ENCODE assay signal across 9 mouse cellular contexts in genomic region chr8:111991278-111991677, GRCm38 (mm10). TPM values are rescaled to one million over a fixed set of nuclear protein-coding genes. Genes with fewer than 3 reads are reported as not detected.
DNase-seq lines count a peak whose midpoint lies in the region; ATAC-seq and TF ChIP-seq lines count a peak whose summit lies in the region.
"Had no signal": no experiment of that assay in that cellular context is flagged by ENCODE, and none has a peak within 500 bp of the region (broad histone marks: within the 10 kb centered on the region; RNA-seq: fewer than 3 reads in every experiment).

No protein-coding gene starts in this region.

- peak overlapping the region; percentile 66; the same call in 1 of the 2 replicates for H3K9ac ChIP-seq in heart, postnatal 0 days (replicated peaks; ENCODE audit: low read depth, low read length)
- peak overlapping the region; percentile 82 for H3K9ac ChIP-seq in hindbrain, embryonic 14.5 days
- peak overlapping the region; percentile 81; the same call in 1 of the 2 replicates for H3K9ac ChIP-seq in midbrain, embryonic 13.5 days (replicated peaks)

- H3K36me3 ChIP-seq in heart, postnatal 0 days (replicated peaks; ENCODE audit: control insufficient read depth, insufficient read depth, low read length): peaks cover 54% of the 10 kb centered on the region
- H3K36me3 ChIP-seq in hindbrain, embryonic 14.5 days (replicated peaks; ENCODE audit: control insufficient read depth, insufficient read depth): peaks cover 61% of the 10 kb centered on the region
- peaks cover 58% of the 10 kb centered on the region for H3K36me3 ChIP-seq in midbrain, embryonic 13.5 days

- peak overlapping the region; percentile 80 for H3K4me3 ChIP-seq in heart, postnatal 0 days (ENCODE audit: low read depth, low read length)
- peak overlapping the region; percentile 63 for H3K4me3 ChIP-seq in hindbrain, embryonic 14.5 days (replicated peaks; ENCODE audit: low read length)
- peak overlapping the region; percentile 76 for H3K4me3 ChIP-seq in midbrain, embryonic 13.5 days (replicated peaks)

- DNase-seq in heart, postnatal 0 days (ENCODE audit: low spot score): no peak
- no peak for DNase-seq in heart, postnatal 25 days (ENCODE audit: low spot score)
- peak; percentile 59 for DNase-seq in brain, adult 2 months (ENCODE audit: low read depth, low spot score)
- DNase-seq in hindbrain, embryonic 14.5 days (ENCODE audit: low spot score): no peak
- no peak for DNase-seq in cerebellum, postnatal 25 days
- DNase-seq in layer of hippocampus, adult 8-10 months (ENCODE audit: low spot score in 2 of 2): no peak
- no peak for DNase-seq in adrenal gland, postnatal 25 days

- H3K4me2 ChIP-seq in heart, postnatal 0 days (ENCODE audit: low read depth, low read length): peak overlapping the region; percentile 94
- H3K4me2 ChIP-seq in hindbrain, embryonic 14.5 days (replicated peaks): peak overlapping the region; percentile 71
- H3K4me2 ChIP-seq in midbrain, embryonic 13.5 days (replicated peaks): peak overlapping the region; percentile 76

- no peaks in the 10 kb centered on the region for H3K9me3 ChIP-seq in heart, postnatal 0 days (replicated peaks; ENCODE audit: control insufficient read depth, low read length)
- H3K9me3 ChIP-seq in hindbrain, embryonic 14.5 days (ENCODE audit: control insufficient read depth, low read length): no peaks in the 10 kb centered on the region
- H3K9me3 ChIP-seq in midbrain, embryonic 13.5 days: no peaks in the 10 kb centered on the region

- no peaks in the 10 kb centered on the region for H3K4me1 ChIP-seq in heart, postnatal 0 days (ENCODE audit: control insufficient read depth, insufficient read depth)
- peaks cover 5% of the 10 kb centered on the region; the same call in 1 of the 2 replicates for H3K4me1 ChIP-seq in hindbrain, embryonic 14.5 days (replicated peaks; ENCODE audit: control insufficient read depth, insufficient read depth, low read length)
- H3K4me1 ChIP-seq in midbrain, embryonic 13.5 days (replicated peaks): peaks cover 10% of the 10 kb centered on the region

- no peak overlapping the region for H3K27ac ChIP-seq in heart, postnatal 0 days (ENCODE audit: low read depth)
- H3K27ac ChIP-seq in hindbrain, embryonic 14.5 days: no peak overlapping the region
- no peak overlapping the region for H3K27ac ChIP-seq in midbrain, embryonic 13.5 days

- ATAC-seq in heart, postnatal 0 days (ENCODE audit: insufficient read depth, low read depth): no peak
- no peak for ATAC-seq in hindbrain, embryonic 14.5 days (ENCODE audit: low FRiP score)
- ATAC-seq in midbrain, embryonic 13.5 days: no peak

- WGBS in heart, postnatal 0 days: 53% methylated on average over 8 of the region's 8 CpGs
- 65% methylated on average over 8 of the region's 8 CpGs for WGBS in hindbrain, embryonic 14.5 days
- 66% methylated on average over 8 of the region's 8 CpGs for WGBS in midbrain, embryonic 13.5 days

- TF ChIP-seq EP300 in heart, postnatal 0 days (IDR thresholded peaks at IDR 0.05; ENCODE audit: low read depth): no peak

- no peaks in the 10 kb centered on the region for H3K27me3 ChIP-seq in heart, postnatal 0 days (ENCODE audit: control insufficient read depth, insufficient read depth, low read length)
- no peaks in the 10 kb centered on the region for H3K27me3 ChIP-seq in hindbrain, embryonic 14.5 days (ENCODE audit: control insufficient read depth, insufficient read depth, low read length)
- no peaks in the 10 kb centered on the region for H3K27me3 ChIP-seq in midbrain, embryonic 13.5 days
- H3K27me3 ChIP-seq: Patski had no signal

- intact Hi-C loops in heart, postnatal 25 days (cut with DNase I): loop anchor here (5.0 kb wide), 1 partner anchor 49 kb away; the partner anchor contains the start of gene Gabarapl2

- no peak for TF ChIP-seq CTCF in heart, postnatal 0 days (IDR thresholded peaks at IDR 0.05; ENCODE audit: low read depth)

RNA-seq across cellular contexts. Expression of gene Adat1, which starts 0.8 kb away (rescaled TPM):
- 0.46 and 2.4 TPM in 2 replicates for total RNA-seq in heart, postnatal 0 days (2014; rRNA removed; ENCODE audit: low replicate concordance)
- 2.0 and 2.2 TPM in 2 replicates for polyA plus RNA-seq in heart, postnatal 0 days (2015; fragmentation: Nextera tagmentation; extraction: Ambion mirVana)
- 1 to 10 TPM; 1.5 to 2.4 TPM for total RNA-seq in heart, postnatal 25 days (2021)
- 4.9 and 6.0 TPM in 2 replicates for polyA plus RNA-seq in hindbrain, embryonic 14.5 days (2014; fragmentation: Nextera tagmentation; extraction: Ambion mirVana)
- 8.6 and 9.5 TPM in 2 replicates for polyA plus RNA-seq in midbrain, embryonic 13.5 days (2015; fragmentation: Nextera tagmentation; extraction: Ambion mirVana)
- total RNA-seq in layer of hippocampus, adult 8-10 months (2022): 1 to 10 TPM; 4.9 to 8.8 (median 7.5) TPM
- total RNA-seq in adrenal gland, postnatal 25 days (2021): 5.4 TPM in 2 replicates

RNA-seq across cellular contexts. Expression of gene Kars, which starts 19.8 kb away (rescaled TPM):
- total RNA-seq in heart, postnatal 0 days (2014; rRNA removed; ENCODE audit: low replicate concordance): 73.7 and 73.8 TPM in 2 replicates
- 104 and 108 TPM in 2 replicates for polyA plus RNA-seq in heart, postnatal 0 days (2015; fragmentation: Nextera tagmentation; extraction: Ambion mirVana)
- 10 to 100 TPM; 92.7 to 92.8 TPM for total RNA-seq in heart, postnatal 25 days (2021)
- polyA plus RNA-seq in hindbrain, embryonic 14.5 days (2014; fragmentation: Nextera tagmentation; extraction: Ambion mirVana): 190 and 196 TPM in 2 replicates
- polyA plus RNA-seq in midbrain, embryonic 13.5 days (2015; fragmentation: Nextera tagmentation; extraction: Ambion mirVana): 169 and 171 TPM in 2 replicates
- 10 to 100 TPM; 77.6 to 80.4 (median 78.2) TPM for total RNA-seq in layer of hippocampus, adult 8-10 months (2022)
- total RNA-seq in adrenal gland, postnatal 25 days (2021): 100 and 111 TPM in 2 replicates

RNA-seq across cellular contexts. Expression of gene Terf2ip, which starts 19.9 kb away (rescaled TPM):
- 11.2 and 15.8 TPM in 2 replicates for total RNA-seq in heart, postnatal 0 days (2014; rRNA removed; ENCODE audit: low replicate concordance)
- 13.0 and 14.2 TPM in 2 replicates for polyA plus RNA-seq in heart, postnatal 0 days (2015; fragmentation: Nextera tagmentation; extraction: Ambion mirVana)
- total RNA-seq in heart, postnatal 25 days (2021): 1 to 10 TPM; 9.9 TPM
- 57.4 and 60.0 TPM in 2 replicates for polyA plus RNA-seq in hindbrain, embryonic 14.5 days (2014; fragmentation: Nextera tagmentation; extraction: Ambion mirVana)
- polyA plus RNA-seq in midbrain, embryonic 13.5 days (2015; fragmentation: Nextera tagmentation; extraction: Ambion mirVana): 52.8 and 55.9 TPM in 2 replicates
- 10 to 100 TPM; 36.7 to 43.2 (median 39.2) TPM for total RNA-seq in layer of hippocampus, adult 8-10 months (2022)
- total RNA-seq in adrenal gland, postnatal 25 days (2021): 17.6 and 22.6 TPM in 2 replicates

RNA-seq across cellular contexts. Expression of gene Gm6793, which starts 23.6 kb away (rescaled TPM):
- not detected in 2 replicates for total RNA-seq in heart, postnatal 0 days (2014; rRNA removed; ENCODE audit: low replicate concordance)
- 0.14 and 0.45 TPM in 2 replicates for polyA plus RNA-seq in heart, postnatal 0 days (2015; fragmentation: Nextera tagmentation; extraction: Ambion mirVana)
- total RNA-seq in heart, postnatal 25 days (2021): not detected
- 0.39 and 1.2 TPM in 2 replicates for polyA plus RNA-seq in hindbrain, embryonic 14.5 days (2014; fragmentation: Nextera tagmentation; extraction: Ambion mirVana)
- 0.45 and 1.2 TPM in 2 replicates for polyA plus RNA-seq in midbrain, embryonic 13.5 days (2015; fragmentation: Nextera tagmentation; extraction: Ambion mirVana)
- not detected for total RNA-seq in layer of hippocampus, adult 8-10 months (2022)
- total RNA-seq in adrenal gland, postnatal 25 days (2021): not detected in 2 replicates

RNA-seq across cellular contexts. Expression of gene Gabarapl2, which starts 50.8 kb away (rescaled TPM):
- 71.2 and 76.3 TPM in 2 replicates for total RNA-seq in heart, postnatal 0 days (2014; rRNA removed; ENCODE audit: low replicate concordance)
- 212 and 220 TPM in 2 replicates for polyA plus RNA-seq in heart, postnatal 0 days (2015; fragmentation: Nextera tagmentation; extraction: Ambion mirVana)
- 100 to 1,000 TPM; 123 to 129 TPM for total RNA-seq in heart, postnatal 25 days (2021)
- 454 and 472 TPM in 2 replicates for polyA plus RNA-seq in hindbrain, embryonic 14.5 days (2014; fragmentation: Nextera tagmentation; extraction: Ambion mirVana)
- 453 and 504 TPM in 2 replicates for polyA plus RNA-seq in midbrain, embryonic 13.5 days (2015; fragmentation: Nextera tagmentation; extraction: Ambion mirVana)
- 100 to 1,000 TPM; 204 to 223 (median 217) TPM for total RNA-seq in layer of hippocampus, adult 8-10 months (2022)
- total RNA-seq in adrenal gland, postnatal 25 days (2021): 127 and 172 TPM in 2 replicates
